ENCODE assay signal across 8 mouse cellular contexts in the genomic region with DNA sequence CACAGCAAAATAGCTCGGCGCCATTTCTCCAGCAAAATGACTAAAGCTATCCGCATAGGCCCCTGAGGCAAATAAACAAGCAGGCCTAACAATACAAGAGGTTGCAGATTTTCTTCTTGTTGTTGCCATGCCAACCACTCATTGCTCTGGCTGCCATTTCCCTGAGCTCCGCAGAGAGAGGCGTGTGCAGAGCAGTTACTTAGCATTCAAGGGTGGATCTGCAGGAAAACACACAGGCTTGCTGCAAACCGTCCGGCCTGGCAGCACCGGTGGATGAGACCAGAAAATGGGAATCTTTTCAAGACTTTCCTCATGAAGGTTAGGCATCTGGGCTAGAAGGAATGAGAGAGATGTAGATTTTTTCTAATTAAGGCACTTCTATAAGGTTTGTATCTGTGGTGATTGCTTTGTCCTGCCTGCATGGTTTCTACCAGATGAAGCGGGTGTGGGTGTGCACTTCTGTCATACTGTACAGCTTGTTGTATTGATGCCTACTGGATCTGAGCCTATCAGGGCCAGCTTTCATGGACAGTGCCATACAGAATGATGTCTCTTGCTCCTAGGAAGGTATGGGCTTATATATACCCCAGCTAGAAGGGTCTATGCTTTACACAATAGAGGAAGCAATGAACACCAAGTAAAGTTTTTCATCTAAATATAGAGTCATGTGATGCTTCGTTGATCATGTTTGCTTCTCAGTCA.
DNase-seq lines count a peak whose midpoint lies in the region; ATAC-seq and TF ChIP-seq lines count a peak whose summit lies in the region.
"Had no signal": no experiment of that assay in that cellular context is flagged by ENCODE, and none has a peak within 500 bp of the region (broad histone marks: within the 10 kb centered on the region; RNA-seq: fewer than 3 reads in every experiment).

No protein-coding gene starts in this region.

- no peaks in the 10 kb centered on the region for H3K9me3 ChIP-seq in forebrain, embryonic 16.5 days (ENCODE audit: control insufficient read depth, low read length)
- H3K9me3 ChIP-seq in lung, postnatal 0 days (ENCODE audit: low read length): no peaks in the 10 kb centered on the region

- H3K36me3 ChIP-seq in forebrain, embryonic 16.5 days (ENCODE audit: control insufficient read depth, insufficient read depth): peaks cover 2% of the 10 kb centered on the region; the same call in 1 of the 2 replicates
- H3K36me3 ChIP-seq in lung, postnatal 0 days (ENCODE audit: insufficient read depth, low read length): no peaks in the 10 kb centered on the region

- intact Hi-C loops in left cerebral cortex, postnatal 14 days (cut with DNase I): loop anchor here (5.0 to 10.0 kb wide), 2 partner anchors 65 to 212 kb away; partner anchors contain the start of gene Map2
- intact Hi-C loops in gastrocnemius, postnatal 14 days (cut with DNase I; ENCODE audit: low total_unique reads): no loop called here

- DNase-seq in cerebellum, postnatal 14 days: peak; percentile 40 to 57
- DNase-seq in left cerebral cortex, postnatal 14 days (ENCODE audit: low spot score in 2 of 2): peak; percentile 64 to 81
- DNase-seq in right cerebral cortex, postnatal 10 days (ENCODE audit: low spot score in 2 of 2): peak; percentile 77 to 88
- DNase-seq in lung, postnatal 0 days (ENCODE audit: low spot score): no peak
- no peak for DNase-seq in gastrocnemius, postnatal 14 days
- DNase-seq in thymus, adult 18-20 months: no peak
- DNase-seq: adrenal gland, postnatal 10 days had no signal

- peak overlapping the region; percentile 42 for H3K4me3 ChIP-seq in forebrain, embryonic 16.5 days (replicated peaks; ENCODE audit: low read length)
- no peak overlapping the region for H3K4me3 ChIP-seq in lung, postnatal 0 days (ENCODE audit: low read depth, low read length)

- H3K27ac ChIP-seq in forebrain, embryonic 16.5 days (ENCODE audit: low read length): peak overlapping the region; percentile 91
- H3K27ac ChIP-seq in lung, postnatal 0 days (ENCODE audit: low read length): no peak overlapping the region

- peak overlapping the region; percentile 49 for H3K9ac ChIP-seq in forebrain, embryonic 16.5 days (replicated peaks; ENCODE audit: low read depth, low read length)
- no peak overlapping the region for H3K9ac ChIP-seq in lung, postnatal 0 days (replicated peaks; ENCODE audit: low read depth)

- peak; percentile 97 for ATAC-seq in forebrain, embryonic 16.5 days
- no peak for ATAC-seq in lung, postnatal 0 days

- TF ChIP-seq CTCF in lung, postnatal 0 days (IDR thresholded peaks at IDR 0.05): no peak

- no peaks in the 10 kb centered on the region for H3K27me3 ChIP-seq in forebrain, embryonic 16.5 days (replicated peaks; ENCODE audit: control insufficient read depth, insufficient read depth, low read length)
- H3K27me3 ChIP-seq in lung, postnatal 0 days (replicated peaks; ENCODE audit: insufficient read depth, low read length): no peaks in the 10 kb centered on the region

- peaks cover 28% of the 10 kb centered on the region for H3K4me1 ChIP-seq in forebrain, embryonic 16.5 days (replicated peaks; ENCODE audit: control insufficient read depth, insufficient read depth, low read length)
- no peaks in the 10 kb centered on the region for H3K4me1 ChIP-seq in lung, postnatal 0 days (ENCODE audit: insufficient read depth, low read depth, low read length)

- peak overlapping the region; percentile 63 for H3K4me2 ChIP-seq in forebrain, embryonic 16.5 days (ENCODE audit: low read length)
- no peak overlapping the region for H3K4me2 ChIP-seq in lung, postnatal 0 days (replicated peaks; ENCODE audit: low read depth, low read length)

- WGBS in forebrain, embryonic 16.5 days: 4% methylated on average over 10 of the region's 10 CpGs
- 76% methylated on average over 10 of the region's 10 CpGs for WGBS in lung, postnatal 0 days

- no peak for TF ChIP-seq EP300 in lung, postnatal 0 days (IDR thresholded peaks at IDR 0.05)

Comparison
In these comparisons a context has a peak if more than half of its experiments do, and no peak if none do; other contexts are left out.
1. DNase-seq: peak in cerebellum, postnatal 14 days (2 of 2), left cerebral cortex, postnatal 14 days (2 of 2) and right cerebral cortex, postnatal 10 days (2 of 2); none in lung, postnatal 0 days (single experiment), gastrocnemius, postnatal 14 days (single experiment) and thymus, adult 18-20 months (0 of 2).